Mouse (Mus musculus) brain, adult 2 months (tissue): Measurements from ENCODE around the gene Afap1l2.
A peak's percentile ranks its signal among the peaks of the same experiment; 100 is the strongest.

ENCODE experiments used
- DNase-seq: peaks from one replicate; pipeline ENCODE4 v3.0.0; 2011; ENCODE audit warnings: low read depth, low spot score

Gene Afap1l2

DNA sequence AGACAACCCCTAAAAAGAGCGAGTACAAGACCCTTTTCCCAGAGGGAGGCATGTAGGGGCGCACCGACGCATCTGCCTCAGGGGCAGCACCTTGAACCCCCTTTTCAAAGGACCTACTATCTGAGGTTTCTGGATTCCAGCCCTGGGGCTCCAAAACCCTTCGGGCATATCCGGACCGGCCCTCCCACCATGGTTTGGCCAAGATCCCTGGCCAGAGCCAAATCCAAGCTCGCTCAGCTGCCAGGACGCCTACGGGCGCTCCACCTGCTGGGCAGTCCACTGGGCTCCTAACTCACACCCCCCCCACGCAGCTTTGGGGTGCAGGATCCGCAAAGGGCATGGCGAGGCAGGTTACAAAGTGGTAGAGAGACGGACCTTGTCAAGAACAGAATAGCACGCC, 737 bp downstream of the Afap1l2 start:
- peak; percentile 86 for DNase-seq

DNA sequence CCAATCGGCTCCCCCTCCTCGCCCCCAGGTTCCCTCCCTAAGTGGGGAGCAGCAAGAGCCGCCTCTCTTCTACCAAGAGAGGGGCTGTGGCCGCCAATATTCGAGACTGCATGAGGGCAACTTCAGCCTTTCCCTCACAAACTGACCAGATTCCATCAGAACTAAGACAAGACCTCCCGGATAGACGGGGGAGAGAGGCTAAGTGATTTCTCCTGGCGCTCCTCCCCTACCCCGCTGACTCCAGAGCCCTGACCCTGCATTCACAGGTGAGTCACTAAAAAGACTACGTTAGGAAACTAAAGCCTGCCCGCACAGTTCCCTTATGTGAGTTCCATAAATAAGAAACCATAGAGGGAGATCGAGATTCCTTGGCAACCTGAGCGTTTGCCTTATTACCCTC, 1.2 kb downstream of the Afap1l2 start:
- peak; percentile 44 for DNase-seq

DNA sequence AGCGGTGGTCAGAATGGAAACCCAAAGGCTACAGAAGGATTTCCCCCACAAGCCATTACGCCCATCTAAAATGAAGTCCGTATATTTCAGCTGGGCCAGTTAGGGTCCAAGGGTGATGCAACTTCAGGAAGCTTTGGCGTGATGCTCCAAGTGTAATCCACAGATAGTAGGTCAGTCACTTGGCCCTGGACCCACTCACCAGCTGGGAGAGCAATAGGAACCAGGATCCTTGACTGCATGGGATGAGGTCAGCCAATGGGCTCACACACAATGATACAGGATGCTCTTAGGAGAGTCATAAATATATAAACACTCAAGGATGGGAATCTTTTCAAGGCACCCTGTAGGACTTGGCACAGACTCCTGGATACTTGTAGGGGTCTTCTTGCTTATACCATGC, 3.0 kb downstream of the Afap1l2 start:
- DNase-seq = peak; percentile 95

DNA sequence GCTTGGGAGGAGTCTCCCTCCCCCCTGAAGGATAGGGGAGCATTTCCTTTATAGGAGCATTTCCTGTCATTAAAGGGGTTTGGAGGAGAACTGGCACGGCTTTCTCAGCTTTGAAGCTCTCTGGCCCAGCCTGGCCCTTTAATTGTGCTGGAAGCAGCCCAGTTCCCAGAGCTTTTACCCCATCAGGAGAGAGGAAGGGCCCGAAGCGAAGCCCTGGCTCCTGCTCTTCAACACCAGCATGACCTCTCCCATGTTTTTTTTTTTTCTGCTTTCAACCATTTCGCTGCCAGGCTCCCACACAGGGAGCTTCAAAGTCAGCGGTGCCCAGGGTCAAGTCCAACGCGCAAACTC, 4.6 kb downstream of the Afap1l2 start:
- DNase-seq = peak; percentile 89

DNA sequence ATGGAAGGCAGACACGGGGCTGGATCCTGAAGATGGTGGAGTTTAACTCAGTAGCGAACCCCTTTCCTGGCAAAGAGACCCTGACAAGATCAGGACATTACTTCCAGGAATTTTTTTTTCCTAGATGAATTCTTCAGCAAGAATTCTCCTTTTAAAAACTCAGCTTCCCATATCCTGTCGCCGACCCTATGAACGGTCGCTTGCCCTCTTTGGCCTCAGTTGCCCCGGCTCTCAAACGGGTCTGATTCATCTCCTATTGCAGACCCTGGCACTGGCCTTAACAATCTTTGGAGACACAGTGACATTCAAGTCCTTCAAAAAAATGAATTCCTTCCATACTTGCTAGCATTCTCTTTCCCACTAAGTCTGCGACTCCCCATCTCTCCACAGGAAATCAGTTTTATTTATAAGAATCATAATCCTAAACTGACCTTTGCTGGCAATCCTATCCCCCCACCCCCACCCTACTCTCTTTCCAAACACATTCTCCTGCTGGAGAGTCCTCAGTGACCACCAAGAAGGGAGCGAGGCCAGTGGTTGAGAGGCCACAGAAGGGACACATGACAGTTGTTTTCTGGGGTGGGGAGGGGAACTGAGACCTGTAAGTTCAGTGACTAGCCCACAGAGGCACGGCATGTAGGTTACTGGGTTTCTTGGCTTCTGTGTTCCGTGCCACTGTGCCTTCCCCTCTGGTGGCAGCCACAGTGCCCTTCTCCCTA, 5.1 kb downstream of the Afap1l2 start:
- no peak for DNase-seq

DNA sequence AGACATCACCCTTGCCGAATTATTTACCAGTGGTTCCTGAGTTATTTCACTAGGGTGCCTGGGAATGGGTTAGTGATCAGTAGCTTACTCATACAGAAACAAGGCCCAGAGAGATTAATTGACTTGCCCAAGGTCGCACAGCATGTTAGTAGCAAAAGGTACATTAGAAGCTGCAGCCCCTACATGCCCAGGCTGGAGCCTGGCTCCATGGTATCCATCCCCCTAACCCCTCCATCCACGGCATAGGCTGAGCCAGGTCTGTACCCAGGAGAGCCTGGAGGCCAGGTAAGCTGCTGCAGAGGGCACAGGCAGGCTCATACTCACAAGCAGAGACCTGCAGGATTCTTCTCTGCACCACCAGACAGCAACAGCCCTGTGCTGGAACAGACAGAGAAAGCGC, 6.1 kb downstream of the Afap1l2 start:
- no peak for DNase-seq

DNA sequence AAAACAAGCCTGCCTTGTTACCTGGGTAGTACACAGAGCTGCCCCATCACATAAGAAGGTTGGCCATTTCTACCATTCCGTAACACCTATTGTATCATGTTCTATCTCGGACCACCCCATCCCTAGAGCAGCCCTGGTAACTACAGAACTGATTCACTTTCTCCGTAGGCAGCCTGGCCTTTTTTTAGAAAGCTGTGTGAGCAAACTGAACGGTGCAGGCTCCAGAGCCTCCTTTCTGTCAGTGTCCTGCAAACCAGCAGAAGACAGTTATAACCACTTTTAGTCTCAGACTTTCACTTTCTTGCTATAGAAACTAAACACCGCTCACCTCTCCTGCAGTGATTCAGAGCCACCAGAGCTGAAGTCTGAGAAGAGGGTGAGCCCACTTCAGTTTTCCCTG, 7.4 kb downstream of the Afap1l2 start:
- no peak for DNase-seq

DNA sequence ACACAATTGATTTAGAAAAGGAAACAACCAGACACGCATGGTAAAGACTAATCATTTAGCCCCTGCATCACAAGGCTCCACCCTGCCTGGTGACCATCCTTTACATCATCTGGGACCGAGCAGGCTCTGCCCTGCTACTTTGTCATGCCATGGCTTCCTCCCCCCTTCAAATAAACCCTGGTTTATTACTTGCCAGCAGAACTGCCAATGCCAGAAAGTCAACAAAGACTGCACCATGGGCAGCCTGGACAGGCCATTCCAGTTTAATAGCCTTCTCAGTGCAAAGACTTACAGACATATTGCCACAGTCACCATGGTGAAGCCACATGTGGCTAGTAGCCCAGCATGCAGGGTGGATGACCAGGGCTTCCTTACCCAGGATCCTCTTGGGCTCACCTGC, 8.2 kb downstream of the Afap1l2 start:
- DNase-seq = peak; percentile 44

DNA sequence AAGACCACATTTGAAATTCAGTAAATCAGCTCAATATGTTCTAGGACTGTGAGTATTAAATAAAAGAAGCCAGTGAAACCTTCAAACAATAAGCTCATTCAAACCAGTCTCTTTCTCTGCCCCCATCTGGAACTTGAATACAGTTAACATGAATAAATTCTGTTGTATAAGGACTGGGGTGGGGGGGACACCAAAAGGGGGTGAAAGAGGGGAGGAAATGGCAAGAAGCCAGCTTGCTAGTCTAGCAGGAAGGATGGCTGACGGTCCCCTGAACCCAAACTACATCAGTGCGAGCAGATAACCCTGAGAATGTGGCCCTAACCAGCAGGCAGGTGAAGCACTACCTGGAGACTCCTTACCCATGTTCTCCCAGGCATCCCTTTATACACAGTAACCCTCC, 9.1 kb downstream of the Afap1l2 start:
- peak; percentile 61 for DNase-seq

DNA sequence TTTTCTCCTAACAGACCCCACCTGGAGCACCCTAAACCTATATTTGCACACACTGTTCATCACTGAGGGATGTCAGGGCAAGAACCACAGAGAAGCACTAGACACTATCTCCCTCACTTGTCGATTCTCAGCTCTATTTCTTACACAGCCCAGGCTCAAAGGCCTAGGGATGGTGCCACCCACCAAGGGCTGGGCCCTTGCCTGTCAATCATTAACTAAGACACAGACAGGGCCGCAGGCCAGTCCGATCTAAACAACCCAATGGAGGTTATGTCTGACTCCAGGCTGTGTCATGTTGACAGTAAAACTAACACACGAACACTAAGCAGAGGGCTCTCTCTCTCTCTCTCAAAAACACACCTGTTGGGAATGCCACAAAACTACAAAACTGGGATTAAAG, 9.7 kb downstream of the Afap1l2 start:
- no peak for DNase-seq

DNA sequence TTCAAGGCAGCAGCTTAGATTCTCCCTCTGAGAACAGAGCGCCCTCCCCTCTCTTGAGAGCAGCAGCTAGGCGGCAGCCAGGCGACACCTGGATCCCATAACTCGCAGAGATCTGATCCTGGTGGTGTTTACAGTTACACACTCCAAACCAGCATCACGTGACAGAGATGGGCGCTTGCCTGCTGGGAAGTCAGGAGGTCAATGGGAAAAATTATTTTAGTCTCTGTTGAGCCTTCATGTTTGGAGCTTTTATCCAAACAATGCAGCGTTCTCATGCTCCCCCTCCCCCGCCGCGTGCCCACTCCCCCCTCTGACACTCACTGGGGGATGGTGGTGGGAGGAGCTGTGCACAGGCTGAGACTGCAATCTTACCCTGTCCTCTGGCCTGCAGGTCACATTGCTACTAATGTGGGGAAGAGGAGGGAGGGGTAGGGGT, 10.8 kb downstream of the Afap1l2 start:
- peak; percentile 66 for DNase-seq

DNA sequence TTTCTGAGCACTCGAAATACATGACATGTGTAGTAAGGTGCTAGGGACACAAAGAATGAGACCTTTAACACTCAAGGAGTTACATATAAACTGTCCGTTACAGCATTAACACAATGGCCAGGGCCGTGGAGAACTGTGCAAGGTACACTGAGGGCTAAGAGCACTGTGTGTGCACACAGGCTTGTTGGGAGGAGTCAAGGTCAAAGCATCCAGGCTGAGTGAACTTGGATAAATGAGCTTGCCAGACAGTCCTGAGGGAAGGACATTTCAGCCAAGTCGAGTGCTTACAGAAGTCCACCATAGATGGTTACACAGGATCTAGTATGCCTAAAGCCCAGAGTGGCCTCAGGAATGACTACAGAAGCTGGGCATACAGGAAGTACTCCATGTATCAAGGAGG, 12.6 kb downstream of the Afap1l2 start:
- no peak for DNase-seq

DNA sequence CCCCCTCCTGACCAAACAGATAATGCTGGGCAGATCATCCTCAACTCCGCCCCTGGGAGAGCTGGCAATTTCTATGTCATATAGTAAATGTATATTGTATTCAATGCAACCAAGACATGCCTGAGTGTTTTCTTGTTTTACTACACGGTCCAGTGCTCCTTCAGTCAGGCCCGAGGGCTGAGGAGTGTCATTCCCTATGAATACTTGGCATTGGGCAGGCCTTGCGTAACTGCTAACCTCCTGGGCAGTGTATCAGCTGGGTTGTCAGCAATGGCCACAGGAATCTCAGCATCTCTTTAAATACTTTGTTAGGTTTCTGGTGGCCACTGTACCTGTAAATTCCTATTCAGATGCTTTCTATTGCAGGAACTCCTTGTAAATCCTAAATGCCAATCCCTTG, 13.4 kb downstream of the Afap1l2 start:
- DNase-seq = no peak

DNA sequence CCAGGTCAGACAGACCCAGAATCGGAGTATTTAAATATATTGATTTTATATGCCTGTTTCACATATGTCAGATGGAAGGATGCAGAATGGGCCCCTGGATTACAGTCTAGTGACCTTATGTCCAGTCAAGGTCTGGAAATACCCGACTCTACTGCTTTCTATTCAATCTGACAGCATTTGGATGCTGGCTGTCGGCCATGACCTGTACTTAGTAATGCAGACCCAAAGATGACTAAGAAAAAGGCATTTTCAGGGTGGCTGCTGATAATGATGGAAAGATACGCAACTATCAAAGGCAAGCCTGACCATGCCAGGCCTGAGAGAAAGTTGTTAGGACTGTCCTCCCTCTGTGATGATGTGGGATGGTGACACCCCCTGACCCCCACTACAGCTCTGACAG, 14.3 kb downstream of the Afap1l2 start:
- DNase-seq = no peak

DNA sequence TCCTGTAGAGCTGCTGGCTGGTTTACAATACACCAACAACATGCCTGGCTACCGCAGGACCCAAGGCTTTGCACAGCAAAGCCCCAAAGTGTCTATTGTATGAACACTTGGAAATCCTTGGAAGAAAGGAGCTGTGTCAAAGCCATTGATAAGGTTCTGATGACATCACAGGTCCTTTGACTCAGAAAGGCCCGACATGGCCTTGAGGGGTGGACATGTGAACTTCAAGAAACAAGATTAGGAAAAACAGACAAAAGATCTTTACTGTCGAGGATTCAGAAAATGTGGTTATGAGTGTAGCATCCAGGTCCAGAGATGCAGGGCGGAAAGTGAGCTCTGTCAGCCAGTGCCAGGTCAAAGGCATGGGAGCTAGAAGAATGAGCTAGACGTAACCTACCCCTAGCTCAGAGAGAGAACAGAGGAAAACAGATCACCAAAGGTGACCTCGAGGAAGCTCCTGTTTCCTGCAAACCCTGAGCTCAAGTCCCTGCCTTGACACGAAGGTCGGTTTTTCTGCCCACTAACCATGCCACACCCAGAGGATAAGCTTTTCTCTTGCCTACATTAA, 15.0 kb downstream of the Afap1l2 start:
- DNase-seq = no peak

DNA sequence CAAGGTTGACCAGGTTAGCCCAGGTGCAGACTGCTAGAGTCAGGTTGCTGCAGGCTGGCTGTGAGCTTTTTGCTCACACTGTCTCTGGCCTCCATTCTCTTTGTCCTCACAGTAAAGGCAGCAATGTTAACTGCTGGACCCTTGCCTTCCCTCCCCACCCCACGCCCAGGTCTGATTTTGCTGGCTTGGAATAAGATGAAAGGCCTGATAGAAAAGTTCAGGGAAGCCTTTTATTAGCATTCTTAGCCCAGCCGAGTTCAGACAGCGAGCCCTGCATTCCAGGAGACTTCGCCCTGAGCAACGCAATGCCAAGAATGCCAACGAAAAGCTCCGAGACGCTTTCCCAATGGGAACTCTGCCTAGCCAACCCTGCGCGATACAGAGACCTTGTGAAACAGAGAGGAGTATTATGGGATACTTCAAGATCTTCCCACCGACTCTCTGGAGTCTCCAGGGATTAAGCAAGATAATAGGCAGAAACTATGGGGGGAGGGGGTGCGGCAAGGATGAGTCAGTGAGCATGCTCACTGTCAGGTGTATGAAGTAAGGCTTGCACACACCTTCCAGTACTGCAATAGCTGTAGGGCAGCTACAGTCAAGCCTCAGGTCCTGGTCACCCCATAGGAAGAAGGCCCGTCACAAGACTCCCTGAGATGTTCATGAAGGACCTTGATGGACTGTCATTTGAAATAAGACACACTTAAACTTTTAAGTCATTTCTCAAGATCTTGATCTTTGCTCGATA, 17.5 kb downstream of the Afap1l2 start:
- DNase-seq = no peak

DNA sequence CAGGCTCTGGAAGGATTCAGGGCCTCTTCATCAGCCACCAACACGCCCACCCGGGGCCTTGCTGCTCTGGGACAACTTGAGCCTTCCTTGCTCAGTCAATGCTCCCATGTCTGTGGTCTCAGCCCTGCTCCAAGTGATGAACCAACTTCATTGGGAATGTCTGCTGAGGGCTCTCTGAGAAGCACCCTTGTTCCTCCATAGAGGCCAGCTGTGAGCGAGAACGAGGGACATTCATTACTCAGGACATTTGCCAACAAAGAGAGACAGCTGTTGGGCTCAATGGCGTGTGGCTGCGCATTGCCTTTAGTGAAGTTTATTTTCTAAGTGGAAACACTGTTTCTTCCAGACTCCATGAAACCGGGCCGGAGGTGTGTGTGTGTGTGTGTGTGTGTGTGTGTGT, 18.9 kb downstream of the Afap1l2 start:
- peak; percentile 61 for DNase-seq

DNA sequence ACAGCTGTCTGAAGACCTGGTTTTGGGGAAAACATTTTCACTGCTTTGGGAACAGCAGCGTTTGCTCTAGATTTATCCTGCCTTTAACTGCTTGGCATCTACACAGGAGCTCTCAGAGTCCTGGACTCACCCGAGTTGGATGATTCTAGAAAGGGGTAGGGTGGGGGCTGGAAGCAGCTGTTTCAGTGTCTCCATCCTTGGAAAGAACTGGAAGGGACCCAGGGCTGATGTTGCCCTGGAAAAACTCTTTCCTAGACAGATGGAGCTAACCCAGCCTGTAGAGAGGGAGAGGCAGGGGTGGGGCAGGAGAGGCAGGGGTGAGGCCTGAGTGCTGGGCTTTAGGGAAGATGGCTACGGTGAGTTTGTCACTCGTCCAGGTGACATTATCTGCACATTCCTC, 23.8 kb downstream of the Afap1l2 start:
- peak; percentile 52 for DNase-seq

DNA sequence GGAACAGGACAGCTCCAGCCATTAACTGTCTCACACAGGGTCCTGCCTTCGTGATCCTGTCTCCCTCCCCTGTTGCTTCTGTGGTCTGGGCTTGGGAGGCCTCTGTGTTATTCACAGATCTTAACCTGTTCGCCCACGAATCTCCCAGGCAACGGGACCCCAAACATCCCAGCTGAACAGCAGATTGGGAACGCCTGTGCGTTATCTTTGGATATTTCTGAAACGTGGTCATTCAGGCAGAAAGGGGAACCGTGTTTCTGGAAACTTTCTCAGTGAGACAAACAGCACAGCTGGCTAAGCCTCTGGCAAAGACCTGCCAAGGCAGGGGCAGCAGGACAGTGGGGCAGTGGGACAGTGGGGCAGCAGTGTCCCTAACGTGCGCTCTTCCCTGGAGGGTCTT, 24.3 kb downstream of the Afap1l2 start:
- no peak for DNase-seq

DNA sequence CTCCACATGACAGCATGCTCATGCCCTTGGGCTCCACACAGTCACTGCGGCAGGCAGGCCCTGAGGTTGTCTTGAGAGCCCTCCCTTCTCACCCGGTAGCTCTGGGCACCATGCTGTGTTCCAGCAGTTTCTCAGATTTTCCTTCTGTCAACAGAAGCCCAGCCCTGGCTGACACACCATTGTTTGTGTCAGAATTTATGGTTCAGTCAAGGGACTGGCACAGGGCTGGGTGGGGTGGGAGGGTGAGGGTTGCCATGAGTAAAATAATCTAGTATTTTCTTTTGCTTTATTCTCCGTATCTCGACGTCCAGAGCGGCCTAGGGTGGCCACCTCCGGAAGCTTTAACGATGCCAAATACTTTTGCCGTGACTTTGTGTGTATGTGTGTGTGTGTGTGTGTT, 26.3 kb downstream of the Afap1l2 start:
- no peak for DNase-seq

DNA sequence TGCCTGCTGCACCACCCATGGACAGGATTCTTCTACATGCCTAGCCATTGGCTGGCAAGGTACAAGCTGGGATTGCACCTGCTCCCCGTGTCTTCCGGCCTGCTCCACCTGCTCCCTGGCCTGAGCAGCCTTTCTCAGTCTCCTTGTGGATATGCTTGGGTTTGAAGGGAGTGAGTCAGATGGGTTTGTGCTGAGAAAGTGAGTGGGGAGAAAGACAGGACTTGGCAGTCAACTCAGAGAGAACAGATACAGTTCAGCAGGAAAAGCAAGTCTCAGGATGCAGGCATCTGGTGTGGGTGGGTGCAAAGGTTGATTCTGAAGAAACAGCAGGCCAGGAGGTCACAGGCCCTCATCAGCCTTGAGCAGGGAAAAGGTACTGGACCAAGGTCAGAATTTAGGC, 27.2 kb downstream of the Afap1l2 start:
- DNase-seq = peak; percentile 85

DNA sequence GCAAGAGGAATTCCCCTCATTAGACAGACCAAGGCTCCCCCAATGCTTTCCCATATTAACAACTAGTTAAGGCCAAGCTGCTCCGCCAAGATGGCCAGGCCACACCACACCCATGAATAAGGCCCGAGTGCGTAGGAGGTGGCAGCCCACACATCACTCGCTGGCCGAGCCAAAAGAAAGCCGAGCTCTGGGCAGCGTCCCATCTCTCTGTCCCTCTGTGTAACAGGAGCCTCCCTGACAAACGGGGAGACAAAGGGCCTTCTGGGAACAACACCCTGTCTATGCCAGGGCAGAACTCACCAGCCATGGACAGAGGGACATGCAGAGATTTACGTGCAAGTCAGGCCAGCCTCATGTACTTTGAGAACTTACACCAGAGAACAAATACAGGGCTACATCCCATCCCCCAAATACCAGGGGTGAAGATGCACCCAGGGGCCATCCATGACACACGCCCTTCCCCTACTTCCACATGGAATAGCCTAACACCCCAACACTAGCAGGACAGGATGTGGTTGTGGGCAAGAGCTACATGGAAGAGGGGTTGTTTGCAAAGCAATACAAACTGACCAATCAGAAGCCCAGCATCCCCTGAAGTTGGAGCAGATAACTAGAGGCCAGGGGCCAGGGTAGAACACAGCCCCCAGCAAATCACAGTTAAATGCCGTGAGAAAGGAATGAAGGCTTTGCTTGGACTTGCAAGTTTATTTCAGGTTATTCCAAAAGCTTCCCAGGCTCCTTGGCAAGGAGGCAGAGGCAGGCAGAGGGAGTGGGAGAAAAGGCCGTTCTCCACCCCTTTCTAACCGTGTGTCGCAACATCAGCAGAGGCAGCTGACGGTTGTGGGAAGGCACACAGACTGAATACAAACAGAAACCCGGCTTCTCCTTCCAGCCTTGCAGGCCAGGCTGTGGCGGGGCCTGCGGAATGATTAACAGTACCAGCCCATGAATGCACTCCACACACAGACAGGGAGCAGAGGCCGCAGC, 30.8 kb downstream of the Afap1l2 start:
- DNase-seq = peak; percentile 83
